Mouse (Mus musculus): ENCODE results near the gene Hdgfl2. TPM values are rescaled to one million over a fixed set of nuclear protein-coding genes. Genes with fewer than 3 reads are reported as not detected.

The Hdgfl2 gene
- polyA plus RNA-seq, 1 experiment from 2014 or later = 59.0 TPM

GRCm38 (mm10) chr17:56036901-56037287 lies 42.5 kb upstream of the Hdgfl2 start:
- DNase-seq (no peak), ATAC-seq (ENCODE audit: low read depth) (no peak)
- Histone ChIP-seq H3K4me3 (replicated peaks) (peak overlapping the region; percentile 38), H3K27me3 (no peaks in the 10 kb centered on the region), H3K36me3 (peaks cover 24% of the 10 kb centered on the region), H3K27ac (no peak overlapping the region), H3K4me2 (peak overlapping the region; percentile 57), H3K9ac (peak overlapping the region; percentile 51), H3K4me1 (replicated peaks) (peaks cover 60% of the 10 kb centered on the region), H3K9me3 (replicated peaks) (no peaks in the 10 kb centered on the region)
- 36% methylated on average over 13 of the region's 13 CpGs for WGBS (ENCODE audit: insufficient replicate concordance)

- H3K4me2 ChIP-seq = peak overlapping the region; percentile 92; the same call in 1 of the 2 replicates
- no peaks in the 10 kb centered on the region for H3K9me3 ChIP-seq (replicated peaks)
- peaks cover 23% of the 10 kb centered on the region for H3K36me3 ChIP-seq
- no peak overlapping the region for H3K9ac ChIP-seq
- 0 out of 2 replicates have a peak overlapping the region, but pooled peaks have one; percentile 11 for H3K27ac ChIP-seq
- H3K27me3 ChIP-seq = no peaks in the 10 kb centered on the region
- peaks cover 54% of the 10 kb centered on the region for H3K4me1 ChIP-seq (replicated peaks)
- ATAC-seq (ENCODE audit: low read depth) = no peak
- DNase-seq = no peak
- no peak overlapping the region for H3K4me3 ChIP-seq (replicated peaks)
- 80% methylated on average over 8 of the region's 8 CpGs for WGBS (ENCODE audit: insufficient replicate concordance)
These were observed 40.7 kb upstream of the Hdgfl2 start for GRCm38 (mm10) chr17:56038583-56039261.

GRCm38 (mm10) chr17:56039345-56039744 lies 40.1 kb upstream of the Hdgfl2 start:
- peak overlapping the region; percentile 74; the same call in 1 of the 2 replicates for H3K27ac ChIP-seq
- no peaks in the 10 kb centered on the region for H3K9me3 ChIP-seq (replicated peaks)
- no peaks in the 10 kb centered on the region for H3K27me3 ChIP-seq
- DNase-seq (no peak), ATAC-seq (ENCODE audit: low read depth) (no peak)
- H3K36me3 ChIP-seq = peaks cover 23% of the 10 kb centered on the region
- H3K9ac ChIP-seq = peak overlapping the region; percentile 73
- H3K4me1 ChIP-seq (replicated peaks) = peaks cover 52% of the 10 kb centered on the region
- H3K4me2 ChIP-seq = peak overlapping the region; percentile 92
- 59% methylated on average over 4 of the region's 4 CpGs for WGBS (ENCODE audit: insufficient replicate concordance)
- peak overlapping the region; percentile 86 for H3K4me3 ChIP-seq (replicated peaks)

- H3K27ac ChIP-seq = peak within 1 kb of the TSS; percentile 90
These were observed 39.2 kb upstream of the Hdgfl2 start, which contains the start of gene Chaf1a for GRCm38 (mm10) chr17:56040030-56040856. Gene Chaf1a, plus strand, starts transcription at chr17:56040439.

GRCm38 (mm10) chr17:56040857-56041163 lies 38.6 kb upstream of the Hdgfl2 start:
- ATAC-seq (ENCODE audit: low read depth) = no peak
- 2% methylated on average over 12 of the region's 12 CpGs for WGBS (ENCODE audit: insufficient replicate concordance)

More at GRCm38 (mm10) chr17:56040030-56040856, 39.2 kb upstream of the Hdgfl2 start, which contains the start of gene Chaf1a:
- peaks cover 43% of the 10 kb centered on the region for H3K4me1 ChIP-seq (replicated peaks)
- under 1% methylated on average over 68 of the region's 68 CpGs for WGBS (ENCODE audit: insufficient replicate concordance)
- H3K36me3 ChIP-seq = peaks cover 27% of the 10 kb centered on the region
- ATAC-seq (ENCODE audit: low read depth) = peak; percentile 78
- peak within 1 kb of the TSS; percentile 86 for H3K4me3 ChIP-seq (replicated peaks)
- peak; percentile 97 for DNase-seq
- no peaks in the 10 kb centered on the region for H3K27me3 ChIP-seq
- H3K9me3 ChIP-seq (replicated peaks) = no peaks in the 10 kb centered on the region
- H3K4me2 ChIP-seq = peak within 1 kb of the TSS; percentile 92
- H3K9ac ChIP-seq = peak within 1 kb of the TSS; percentile 91

GRCm38 (mm10) chr17:56051369-56051768 lies 28.1 kb upstream of the Hdgfl2 start:
- Histone ChIP-seq H3K9ac (no peak overlapping the region), H3K27me3 (no peaks in the 10 kb centered on the region), H3K4me2 (no peak overlapping the region), H3K4me1 (replicated peaks) (peaks cover 30% of the 10 kb centered on the region), H3K4me3 (replicated peaks) (no peak overlapping the region), H3K27ac (no peak overlapping the region), H3K9me3 (replicated peaks) (no peaks in the 10 kb centered on the region), H3K36me3 (peaks cover 94% of the 10 kb centered on the region)
- ATAC-seq (ENCODE audit: low read depth) (no peak), DNase-seq (no peak)
- WGBS (ENCODE audit: insufficient replicate concordance) = 86% methylated on average over 5 of the region's 5 CpGs

More at GRCm38 (mm10) chr17:56040857-56041163, 38.6 kb upstream of the Hdgfl2 start:
- H3K36me3 ChIP-seq = peaks cover 32% of the 10 kb centered on the region
- H3K27ac ChIP-seq = peak overlapping the region; percentile 90
- H3K4me2 ChIP-seq = peak overlapping the region; percentile 92
- no peak for DNase-seq
- H3K9ac ChIP-seq = peak overlapping the region; percentile 91
- H3K4me3 ChIP-seq (replicated peaks) = peak overlapping the region; percentile 86
- H3K27me3 ChIP-seq = no peaks in the 10 kb centered on the region
- peaks cover 41% of the 10 kb centered on the region for H3K4me1 ChIP-seq (replicated peaks)
- no peaks in the 10 kb centered on the region for H3K9me3 ChIP-seq (replicated peaks)

GRCm38 (mm10) chr17:56054938-56055337 lies 24.5 kb upstream of the Hdgfl2 start:
- no peaks in the 10 kb centered on the region for H3K9me3 ChIP-seq (replicated peaks)
- H3K36me3 ChIP-seq = peaks cover 94% of the 10 kb centered on the region
- DNase-seq = no peak

GRCm38 (mm10) chr17:56055945-56056678 lies 23.3 kb upstream of the Hdgfl2 start:
- H3K9me3 ChIP-seq (replicated peaks) = no peaks in the 10 kb centered on the region
- peaks cover 94% of the 10 kb centered on the region for H3K36me3 ChIP-seq
- WGBS (ENCODE audit: insufficient replicate concordance) = 56% methylated on average over 4 of the region's 4 CpGs
- H3K27me3 ChIP-seq = no peaks in the 10 kb centered on the region
- DNase-seq = no peak
- 0 out of 2 replicates have a peak overlapping the region, but pooled peaks have one; percentile 1 for H3K9ac ChIP-seq
- no peak overlapping the region for H3K4me3 ChIP-seq (replicated peaks)
- peaks cover 30% of the 10 kb centered on the region for H3K4me1 ChIP-seq (replicated peaks)
- H3K4me2 ChIP-seq = no peak overlapping the region
- no peak for ATAC-seq (ENCODE audit: low read depth)
- H3K27ac ChIP-seq = no peak overlapping the region

More at GRCm38 (mm10) chr17:56054938-56055337, 24.5 kb upstream of the Hdgfl2 start:
- no peak overlapping the region for H3K9ac ChIP-seq
- no peak overlapping the region for H3K27ac ChIP-seq
- no peak overlapping the region for H3K4me3 ChIP-seq (replicated peaks)
- H3K4me1 ChIP-seq (replicated peaks) = peaks cover 30% of the 10 kb centered on the region
- H3K4me2 ChIP-seq = no peak overlapping the region
- ATAC-seq (ENCODE audit: low read depth) = no peak
- no peaks in the 10 kb centered on the region for H3K27me3 ChIP-seq

GRCm38 (mm10) chr17:56057381-56058120 lies 21.9 kb upstream of the Hdgfl2 start:
- DNase-seq (no peak), ATAC-seq (ENCODE audit: low read depth) (no peak)
- no peaks in the 10 kb centered on the region for H3K9me3 ChIP-seq (replicated peaks)
- no peak overlapping the region for H3K9ac ChIP-seq
- no peak overlapping the region for H3K4me3 ChIP-seq (replicated peaks)
- peaks cover 30% of the 10 kb centered on the region for H3K4me1 ChIP-seq (replicated peaks)
- no peak overlapping the region for H3K27ac ChIP-seq
- WGBS (ENCODE audit: insufficient replicate concordance) = 90% methylated on average over 11 of the region's 11 CpGs
- no peaks in the 10 kb centered on the region for H3K27me3 ChIP-seq
- no peak overlapping the region for H3K4me2 ChIP-seq
- H3K36me3 ChIP-seq = peaks cover 94% of the 10 kb centered on the region

- DNase-seq = no peak
- WGBS (ENCODE audit: insufficient replicate concordance) = 88% methylated on average over 7 of the region's 7 CpGs
- peaks cover 12% of the 10 kb centered on the region for H3K4me1 ChIP-seq (replicated peaks)
- no peaks in the 10 kb centered on the region for H3K9me3 ChIP-seq (replicated peaks)
- no peak overlapping the region for H3K27ac ChIP-seq
- no peak overlapping the region for H3K4me2 ChIP-seq
- H3K27me3 ChIP-seq = no peaks in the 10 kb centered on the region
- no peak overlapping the region for H3K9ac ChIP-seq
- H3K4me3 ChIP-seq (replicated peaks) = no peak overlapping the region
- ATAC-seq (ENCODE audit: low read depth) = no peak
- peaks cover 100% of the 10 kb centered on the region for H3K36me3 ChIP-seq
These were observed 17.4 kb upstream of the Hdgfl2 start for GRCm38 (mm10) chr17:56062081-56062480.

Data from liver, embryonic 13.5 days (tissue).